Mouse (Mus musculus) MEL (cell line): ENCODE data around the gene Tbc1d16. TPM values are rescaled to one million over a fixed set of nuclear protein-coding genes. Genes with fewer than 3 reads are reported as not detected.

ENCODE experiments used
- DNase-seq: peaks from one replicate; pipeline ENCODE4 v3.0.0; 2011; ENCODE audit warnings: low read depth, low spot score
- H3K27ac ChIP-seq: 2 replicates; pipeline ENCODE4 v1.5.1; 2012; ENCODE audit warnings: low read depth, mild to moderate bottlenecking, control low read depth, low read length, moderate library complexity; ENCODE audit not compliant: control insufficient read depth
- H3K27me3 ChIP-seq, 2 experiments: fragments of 150-350 bp in 1 of 2; sonication (generic) in 1 of 2; 2 replicates each; pipeline ENCODE4 v1.6.1; 2012; ENCODE audit warnings: low read length in 2 of 2, mild to moderate bottlenecking in 2 of 2, improper control_type of control experiment in 1 of 2, moderate library complexity in 1 of 2; ENCODE audit not compliant: insufficient read depth in 2 of 2, control insufficient read depth in 1 of 2
- H3K36me3 ChIP-seq, 2 experiments: 2 replicates each; pipeline ENCODE4 v1.6.1; 2012 to 2014; ENCODE audit warnings: low read length in 2 of 2, improper control_type of control experiment in 1 of 2, inconsistent platforms in 1 of 2, mild to moderate bottlenecking in 1 of 2; ENCODE audit not compliant: insufficient read depth in 2 of 2, control insufficient read depth in 1 of 2
- H3K4me1 ChIP-seq, 2 experiments: fragments of 150-350 bp in 1 of 2; sonication (generic) in 1 of 2; 2 replicates each; pipeline ENCODE4 v1.6.1; 2012; ENCODE audit warnings: low read length in 2 of 2, improper control_type of control experiment in 1 of 2, mild to moderate bottlenecking in 1 of 2; ENCODE audit not compliant: insufficient read depth in 2 of 2, control insufficient read depth in 1 of 2
- H3K4me3 ChIP-seq, 2 experiments: fragments of 150-350 bp in 1 of 2; sonication (generic) in 1 of 2; 2 replicates each; pipeline ENCODE4 v1.5.1; 2012; ENCODE audit warnings: low read depth in 2 of 2, low read length in 2 of 2, mild to moderate bottlenecking in 2 of 2, moderate library complexity in 2 of 2, control low read depth in 1 of 2, improper control_type of control experiment in 1 of 2; ENCODE audit not compliant: control insufficient read depth in 1 of 2, insufficient read depth in 1 of 2
- H3K79me2 ChIP-seq: 2 replicates; pipeline ENCODE4 v1.6.1; 2012; ENCODE audit warnings: mild to moderate bottlenecking, low read length, moderate library complexity; ENCODE audit not compliant: control insufficient read depth, poor library complexity, insufficient read depth
- H3K9ac ChIP-seq: 2 replicates; pipeline ENCODE4 v1.6.1; 2012; ENCODE audit warnings: low read depth, mild to moderate bottlenecking, control low read depth, low read length, moderate library complexity; ENCODE audit not compliant: control insufficient read depth, poor library complexity, severe bottlenecking
- H3K9me3 ChIP-seq: fragments of 150-350 bp; sonication (generic); replicated peaks from 2 replicates; pipeline ENCODE4 v1.6.1; 2012; ENCODE audit warnings: mild to moderate bottlenecking, low read length, improper control_type of control experiment, moderate library complexity; ENCODE audit not compliant: insufficient read depth
- BHLHE40 ChIP-seq: IDR thresholded peaks from 2 replicates; pipeline ENCODE4 v1.6.1; 2012; ENCODE audit warnings: low read depth, mild to moderate bottlenecking, inconsistent platforms, low read length, improper control_type of control experiment, borderline replicate concordance
- CHD1 ChIP-seq: IDR thresholded peaks from 2 replicates; pipeline ENCODE4 v1.6.1; 2012; ENCODE audit warnings: low read depth, mild to moderate bottlenecking, inconsistent platforms, low read length, improper control_type of control experiment
- CTCF ChIP-seq, 3 experiments: IDR thresholded peaks in 2 of 3; conservative IDR thresholded peaks in 1 of 3; 2 replicates each; pipeline ENCODE4 v1.5.1; 2011 to 2012; ENCODE audit warnings: low read length in 3 of 3, low read depth in 2 of 3, mild to moderate bottlenecking in 2 of 3, improper control_type of control experiment in 1 of 3, inconsistent platforms in 1 of 3, mixed read lengths in 1 of 3, moderate library complexity in 1 of 3; ENCODE audit not compliant: control insufficient read depth in 1 of 3, insufficient read depth in 1 of 3, poor library complexity in 1 of 3, severe bottlenecking in 1 of 3
- E2F4 ChIP-seq: IDR thresholded peaks from 2 replicates; pipeline ENCODE4 v1.6.1; 2011; ENCODE audit warnings: low read depth, low read length, improper control_type of control experiment, borderline replicate concordance
- EP300 ChIP-seq, 2 experiments: IDR thresholded peaks; 2 replicates each; pipeline ENCODE4 v1.6.1; 2011; ENCODE audit warnings: improper control_type of control experiment in 2 of 2, low read length in 2 of 2, low read depth in 1 of 2, mild to moderate bottlenecking in 1 of 2
- GABPA ChIP-seq: IDR thresholded peaks from 2 replicates; pipeline ENCODE4 v1.6.1; 2012; ENCODE audit warnings: low read depth, mild to moderate bottlenecking, inconsistent platforms, low read length, improper control_type of control experiment, moderate library complexity
- KAT2A ChIP-seq: conservative IDR thresholded peaks from 2 replicates; pipeline ENCODE4 v1.6.1; 2012; ENCODE audit warnings: low read depth, low read length, improper control_type of control experiment, inconsistent platforms
- MAFK ChIP-seq: IDR thresholded peaks from 2 replicates; pipeline ENCODE4 v1.6.1; 2011; ENCODE audit warnings: low read depth, mild to moderate bottlenecking, low read length, improper control_type of control experiment, borderline replicate concordance
- MAX ChIP-seq: IDR thresholded peaks from 2 replicates; pipeline ENCODE4 v1.6.1; 2011; ENCODE audit warnings: low read length, improper control_type of control experiment
- MAZ ChIP-seq: IDR thresholded peaks from 2 replicates; pipeline ENCODE4 v1.6.1; 2012; ENCODE audit warnings: low read depth, mild to moderate bottlenecking, inconsistent platforms, low read length, improper control_type of control experiment
- MEF2A ChIP-seq: IDR thresholded peaks from 2 replicates; pipeline ENCODE4 v1.6.1; 2014; ENCODE audit warnings: low read depth, mild to moderate bottlenecking, inconsistent platforms, low read length, improper control_type of control experiment; ENCODE audit not compliant: poor library complexity, insufficient replicate concordance, severe bottlenecking; ENCODE audit errors: extremely low read depth
- MXI1 ChIP-seq: IDR thresholded peaks from 2 replicates; pipeline ENCODE4 v1.6.1; 2011; ENCODE audit warnings: mild to moderate bottlenecking, low read depth, low read length, improper control_type of control experiment
- MYB ChIP-seq: IDR thresholded peaks from 2 replicates; pipeline ENCODE4 v1.6.1; 2011; ENCODE audit warnings: mild to moderate bottlenecking, low read depth, low read length, improper control_type of control experiment
- MYC ChIP-seq: IDR thresholded peaks from 2 replicates; pipeline ENCODE4 v1.6.1; 2011; ENCODE audit warnings: low read depth, mild to moderate bottlenecking, low read length, improper control_type of control experiment, moderate library complexity
- NELFE ChIP-seq: IDR thresholded peaks from 2 replicates; pipeline ENCODE4 v1.6.1; 2011; ENCODE audit warnings: low read depth, low read length, improper control_type of control experiment
- NRF1 ChIP-seq: IDR thresholded peaks from 2 replicates; pipeline ENCODE4 v1.6.1; 2014; ENCODE audit warnings: low read depth, mild to moderate bottlenecking, inconsistent platforms, low read length, improper control_type of control experiment, moderate library complexity; ENCODE audit not compliant: poor library complexity, insufficient read depth, severe bottlenecking
- POLR2A ChIP-seq, 2 experiments: IDR thresholded peaks; 2 replicates each; pipeline ENCODE4 v1.6.1; 2011 to 2012; ENCODE audit warnings: low read length in 2 of 2, mild to moderate bottlenecking in 2 of 2, control low read depth in 1 of 2, improper control_type of control experiment in 1 of 2, low read depth in 1 of 2, moderate library complexity in 1 of 2; ENCODE audit not compliant: control insufficient read depth in 1 of 2, insufficient read depth in 1 of 2, poor library complexity in 1 of 2
- POLR2AphosphoS5 ChIP-seq: IDR thresholded peaks from 2 replicates; pipeline ENCODE4 v1.6.1; 2012; ENCODE audit warnings: low read depth, borderline replicate concordance, mild to moderate bottlenecking, inconsistent platforms, low read length, moderate library complexity, mixed read lengths
- RCOR1 ChIP-seq: IDR thresholded peaks from 2 replicates; pipeline ENCODE4 v1.6.1; 2012; ENCODE audit warnings: low read depth, mild to moderate bottlenecking, inconsistent platforms, low read length, improper control_type of control experiment
- SIN3A ChIP-seq: IDR thresholded peaks from 2 replicates; pipeline ENCODE4 v1.6.1; 2012; ENCODE audit warnings: low read length, improper control_type of control experiment, inconsistent platforms
- SMC3 ChIP-seq: IDR thresholded peaks from 2 replicates; pipeline ENCODE4 v1.6.1; 2011; ENCODE audit warnings: low read depth, low read length, improper control_type of control experiment
- TCF12 ChIP-seq: IDR thresholded peaks from 2 replicates; pipeline ENCODE4 v1.6.1; 2014; ENCODE audit warnings: low read depth, mild to moderate bottlenecking, inconsistent platforms, low read length, improper control_type of control experiment, moderate library complexity
- ZKSCAN1 ChIP-seq: IDR thresholded peaks from 2 replicates; pipeline ENCODE4 v1.6.1; 2012; ENCODE audit warnings: low read depth, mild to moderate bottlenecking, inconsistent platforms, low read length, improper control_type of control experiment, moderate library complexity
- polyA plus RNA-seq, 2 experiments: library from polyadenylated mRNA; stranded (reverse) in 1 of 2; unstranded in 1 of 2; fragments of >175 nt in 1 of 2; fragments of >200 nt in 1 of 2; gene quantifications; 2 replicates each; pipeline versions ENCODE4 v1.2.1 to v1.2.4; 2012; ENCODE audit warnings: low replicate concordance in 2 of 2, low read depth in 1 of 2; ENCODE audit not compliant: insufficient read length in 2 of 2, insufficient read depth in 1 of 2, missing spikeins in 1 of 2
- total RNA-seq: library from RNA; depleted of rRNA; stranded (reverse); fragments of 300-350 nt; gene quantifications from 2 replicates; pipeline ENCODE4 v1.2.3, GENCODE M21; 2012

Gene Tbc1d16
- total and polyA plus RNA-seq, 3 experiments = 13.6 to 19.2 TPM; not detected in 1

DNA sequence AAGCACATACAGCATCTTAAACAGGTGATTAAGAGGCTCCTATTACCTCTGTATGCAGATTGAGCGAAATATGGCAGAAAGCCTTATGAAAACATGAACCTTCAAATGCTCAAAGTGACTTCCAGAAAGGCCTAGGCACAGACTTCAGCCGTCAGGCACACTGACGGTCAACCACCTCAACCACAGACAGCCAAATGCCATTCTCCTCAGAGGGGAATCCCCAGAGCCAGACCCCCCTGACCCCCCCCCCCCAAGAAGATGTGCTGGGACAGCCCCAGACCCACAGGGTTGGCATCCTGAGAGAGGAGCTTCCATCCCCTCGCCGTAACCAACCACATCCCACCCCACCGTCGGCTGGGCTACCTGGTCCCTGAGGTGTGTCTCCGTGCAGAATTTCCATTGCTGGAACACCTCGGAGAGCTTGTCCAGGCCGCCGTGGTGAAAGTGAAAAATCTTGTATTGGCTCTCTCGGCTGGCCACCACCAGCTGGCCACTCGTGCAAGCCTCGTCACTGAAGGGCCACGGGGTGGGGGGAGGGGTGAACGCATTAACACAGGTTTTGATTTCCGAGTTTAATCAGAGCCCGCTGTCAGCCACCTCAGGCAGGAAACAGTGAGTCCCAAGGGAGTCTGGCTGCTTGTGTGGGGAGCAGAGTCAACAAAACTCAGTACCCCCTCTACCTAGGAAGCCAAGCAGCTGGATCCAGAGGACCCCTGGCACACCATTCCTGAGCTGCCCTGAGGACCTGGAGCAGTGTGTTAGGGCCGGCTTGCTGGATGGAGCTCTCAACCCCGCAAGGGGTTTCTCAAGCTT lies 70.7 kb downstream of the Tbc1d16 start:
- no peak for TF ChIP-seq MAFK
- TF ChIP-seq NELFE = no peak
- TF ChIP-seq CHD1 = no peak
- no peak for TF ChIP-seq MEF2A
- no peak for TF ChIP-seq E2F4
- TF ChIP-seq NRF1 = no peak
- TF ChIP-seq MAX = no peak
- no peak for TF ChIP-seq POLR2AphosphoS5
- no peak for TF ChIP-seq POLR2A (IDR thresholded peaks at IDR 0.05; ENCODE audit: control insufficient read depth in 1 of 2, insufficient read depth in 1 of 2, low read depth in 1 of 2, low read length in 2 of 2, poor library complexity in 1 of 2)
- TF ChIP-seq GABPA = no peak
- H3K79me2 ChIP-seq = no peaks in the 10 kb centered on the region
- H3K27ac ChIP-seq = no peak overlapping the region
- no peaks in the 10 kb centered on the region for H3K9me3 ChIP-seq
- no peaks in the 10 kb centered on the region for H3K27me3 ChIP-seq
- no peak overlapping the region for H3K9ac ChIP-seq
- no peaks in the 10 kb centered on the region; a peak in 1 of 4 replicates for H3K36me3 ChIP-seq
- no peak for DNase-seq
- no peak overlapping the region for H3K4me3 ChIP-seq
- H3K4me1 ChIP-seq = no peaks in the 10 kb centered on the region

DNA sequence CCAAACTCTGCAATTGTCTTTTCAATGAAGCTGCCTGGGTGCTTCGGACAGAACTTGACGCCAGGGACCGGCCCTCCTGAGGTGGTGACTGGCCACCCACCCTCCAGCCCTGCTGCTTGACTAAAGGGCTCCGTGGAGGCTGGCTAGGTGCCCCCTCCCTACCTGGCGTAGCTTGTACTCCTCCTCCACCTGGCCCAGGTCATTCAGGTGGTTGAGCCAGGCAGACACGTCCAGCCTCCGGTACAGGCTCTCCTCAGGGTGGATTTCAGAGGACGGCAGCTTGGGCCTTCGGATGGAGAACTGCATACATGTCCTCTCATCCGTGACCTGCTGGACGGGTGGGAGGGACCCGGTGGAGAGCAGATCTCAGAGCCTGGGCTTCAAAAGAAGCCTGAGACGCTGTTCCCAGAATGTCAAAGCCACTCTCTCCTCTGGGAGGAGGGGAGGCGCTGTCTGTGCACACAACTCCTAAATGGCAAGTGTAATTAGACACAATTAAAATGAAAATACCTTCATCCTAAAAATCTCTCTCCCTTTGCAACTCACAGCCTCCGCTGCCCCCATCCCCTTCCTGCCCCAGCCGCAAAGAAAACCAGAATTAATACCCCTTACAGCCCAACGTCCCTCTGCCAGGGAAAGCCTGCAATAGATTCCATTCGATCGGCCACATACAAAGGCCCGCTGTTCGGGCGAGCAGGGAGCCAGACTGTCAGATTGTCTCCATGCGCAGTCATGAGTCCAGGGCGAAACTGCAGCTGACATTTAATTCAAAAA lies 71.6 kb downstream of the Tbc1d16 start:
- Histone ChIP-seq H3K36me3 (no peaks in the 10 kb centered on the region; a peak in 1 of 4 replicates), H3K9me3 (no peaks in the 10 kb centered on the region), H3K4me1 (no peaks in the 10 kb centered on the region), H3K27me3 (no peaks in the 10 kb centered on the region), H3K9ac (no peak overlapping the region), H3K27ac (no peak overlapping the region), H3K79me2 (no peaks in the 10 kb centered on the region), H3K4me3 (no peak overlapping the region)
- TF ChIP-seq BHLHE40 (no peak), ZKSCAN1 (no peak), MYB (no peak), MAZ (no peak), SMC3 (no peak), RCOR1 (no peak), MYC (no peak), SIN3A (no peak), NELFE (no peak), EP300 (IDR thresholded peaks at IDR 0.05; ENCODE audit: low read depth in 1 of 2, low read length in 2 of 2) (no peak), MAX (no peak), CTCF (IDR thresholded peaks at IDR 0.05 in 2 of 3, conservative IDR thresholded peaks at IDR 0.05 in 1 of 3; ENCODE audit: control insufficient read depth in 1 of 3, insufficient read depth in 1 of 3, low read depth in 2 of 3, low read length in 3 of 3, poor library complexity in 1 of 3, severe bottlenecking in 1 of 3) (no peak), KAT2A (no peak), TCF12 (no peak), MXI1 (no peak), POLR2AphosphoS5 (no peak), NRF1 (no peak)
- DNase-seq = no peak
